Mouse (Mus musculus) neural tube, embryonic 10.5 days (tissue): ENCODE data around the gene Banp.
A peak's percentile ranks its signal among the peaks of the same experiment; 100 is the strongest.

Experiments
- DNase-seq: peaks from one replicate; pipeline ENCODE4 v3.0.0-alpha.2; 2017; ENCODE audit warnings: low spot score; ENCODE audit errors: extremely low spot score

Gene Banp

DNA sequence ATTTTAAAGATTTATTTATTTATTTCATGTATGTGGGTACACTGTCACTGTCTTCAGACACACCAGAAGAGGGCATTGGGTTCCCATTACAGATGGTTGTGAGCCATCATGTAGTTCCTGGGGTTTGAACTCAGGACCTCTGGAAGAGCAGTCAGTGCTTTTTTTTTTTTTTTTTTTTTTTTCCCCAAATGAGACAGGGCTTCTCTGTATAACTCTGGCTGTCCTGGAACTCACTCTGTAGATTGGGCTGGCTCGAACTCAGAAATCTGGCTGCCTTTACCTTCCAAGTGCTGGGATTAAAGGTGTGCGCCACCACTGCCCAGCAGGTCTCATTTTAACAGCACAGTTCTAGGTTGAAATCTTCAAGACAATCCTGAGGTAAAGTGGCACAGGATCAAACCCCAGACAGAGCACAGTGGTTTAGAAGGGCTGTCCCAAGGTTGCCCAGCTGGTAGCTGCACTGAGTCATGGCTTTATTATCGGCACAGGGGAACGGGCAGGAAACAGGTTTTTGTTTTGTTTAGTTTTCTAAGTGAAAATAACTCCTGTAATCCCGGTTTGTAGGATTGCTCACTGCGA is at the start of gene Banp:
Gene Banp (plus strand): TSS at position 529 of the 579 bp plus-strand sequence.
- no peak for DNase-seq

GRCm38 (mm10) chr8:121901498-121902236 is 47.9 kb upstream of the Banp start:
- no peak for DNase-seq

GRCm38 (mm10) chr8:121903977-121904376 is 45.6 kb upstream of the Banp start:
- DNase-seq, result no peak

GRCm38 (mm10) chr8:121904999-121905398 is 44.6 kb upstream of the Banp start:
- DNase-seq, result no peak

DNA sequence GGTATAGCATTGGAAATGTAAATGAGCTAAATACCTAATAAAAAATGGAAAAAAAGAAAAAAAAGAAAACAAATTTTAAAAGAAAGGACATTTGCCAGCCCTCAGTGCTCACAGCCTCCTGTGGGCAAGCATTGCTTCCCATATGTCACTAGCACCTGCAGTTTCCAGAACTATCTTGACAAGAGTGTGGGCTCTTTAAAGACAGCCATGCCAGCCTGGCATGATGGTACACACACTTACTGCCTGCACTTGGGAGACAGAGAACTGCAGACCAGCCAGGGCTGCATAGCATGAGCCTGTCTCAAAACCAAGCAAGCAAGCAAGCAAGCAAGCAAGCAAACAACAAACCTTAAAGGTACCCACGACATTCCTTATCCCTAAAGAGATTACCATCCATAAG is 44.1 kb upstream of the Banp start:
- no peak for DNase-seq

DNA sequence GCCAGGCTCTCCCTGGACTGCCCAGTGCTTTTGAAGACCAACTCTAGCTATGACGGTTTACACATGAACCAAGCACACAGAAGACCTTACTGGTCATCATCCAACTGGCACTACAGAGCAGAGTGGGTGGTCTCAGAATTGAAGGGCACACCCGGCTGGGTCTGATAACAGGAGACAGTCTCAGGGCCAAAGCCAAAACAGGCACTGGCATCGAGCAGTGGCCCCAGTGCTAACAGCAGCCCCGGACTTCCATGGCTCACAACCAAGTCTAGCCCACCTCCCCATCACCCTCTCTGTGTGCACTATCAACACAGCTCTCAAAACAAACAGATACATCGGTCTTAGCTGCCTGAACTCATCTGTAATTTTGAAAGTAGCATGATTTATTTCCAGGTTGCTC is 43.7 kb upstream of the Banp start:
- no peak for DNase-seq

DNA sequence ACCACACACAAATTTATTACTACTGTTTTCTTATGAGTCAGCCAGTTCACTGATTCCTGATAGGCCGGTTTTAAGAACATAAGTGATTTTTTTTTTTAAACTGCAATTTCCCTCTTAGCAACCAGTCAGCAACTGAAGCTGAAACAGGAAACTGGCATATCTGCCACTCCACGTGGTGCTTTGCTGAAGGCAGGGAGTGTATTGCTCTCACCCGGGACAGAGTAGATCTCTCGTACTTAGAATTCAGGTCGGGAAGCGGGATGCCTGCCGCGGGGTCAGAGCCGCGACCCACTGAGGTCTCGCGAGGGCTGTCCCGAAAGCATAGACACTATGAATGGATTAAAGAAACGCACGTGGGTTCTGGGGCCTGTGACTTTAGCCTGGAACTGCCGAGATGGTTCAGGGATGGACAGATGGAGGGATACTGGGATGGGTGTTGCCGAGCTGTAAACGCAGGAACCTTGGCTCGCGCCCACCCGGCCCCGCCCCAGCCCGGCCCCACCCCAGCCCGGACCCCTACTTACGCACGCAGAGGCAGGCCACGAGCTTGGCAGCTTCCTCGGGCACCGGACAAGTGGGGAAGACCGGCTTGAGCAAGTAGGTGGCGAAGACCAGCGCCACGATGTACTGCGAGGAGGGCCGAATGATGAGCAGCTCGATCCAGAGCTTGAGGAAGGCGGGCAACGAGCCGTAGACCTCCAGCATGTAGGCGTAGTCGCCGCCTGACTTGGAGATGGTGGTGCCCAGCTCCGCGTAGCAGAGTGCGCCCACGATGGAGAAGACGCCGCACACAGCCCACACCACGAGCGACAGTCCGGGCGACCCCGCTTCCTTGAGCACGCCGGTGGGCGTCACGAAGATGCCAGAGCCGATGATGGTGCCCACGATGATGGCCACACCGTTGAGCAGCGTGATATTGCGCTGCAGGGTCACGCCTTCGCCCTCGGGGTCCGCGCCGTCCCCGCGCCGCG is 42.7 kb upstream of the Banp start:
- DNase-seq, result peak; percentile 58

DNA sequence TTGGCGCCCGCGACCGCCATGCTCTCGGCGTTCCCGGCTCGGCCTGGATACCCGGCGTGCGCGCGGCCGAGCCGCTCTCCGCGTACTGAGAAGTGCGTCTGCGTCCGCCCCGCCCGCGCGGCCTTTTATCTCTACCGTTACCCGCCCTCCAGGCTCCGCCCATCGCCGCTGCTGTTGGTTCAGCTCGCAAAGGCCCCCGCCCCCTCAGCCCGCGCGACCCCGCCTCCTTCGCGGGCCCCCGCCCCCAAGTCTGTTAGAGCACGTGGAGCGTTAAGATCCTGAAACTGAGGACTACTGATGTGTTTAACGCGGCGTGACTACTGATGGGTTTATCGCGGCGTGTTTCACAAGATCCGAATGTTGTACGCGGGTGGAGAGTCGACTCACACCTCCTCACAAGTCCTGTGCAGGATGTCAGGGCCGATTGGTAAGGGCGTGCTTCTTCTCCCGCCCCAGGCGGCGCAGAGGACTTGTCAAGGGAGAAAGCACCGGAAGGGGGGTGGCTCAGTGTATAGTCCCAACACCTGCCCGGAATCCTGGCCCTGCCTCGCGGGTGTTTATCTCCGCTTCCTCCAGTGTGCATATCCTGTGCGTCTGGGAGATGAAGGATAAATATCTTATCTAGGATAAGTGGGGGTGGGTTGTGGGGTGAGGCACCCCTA is 41.8 kb upstream of the Banp start, which contains the start of gene Slc7a5:
Gene Slc7a5 (minus strand): TSS at position 108 of the 662 bp plus-strand sequence.
- DNase-seq, result peak; percentile 96

DNA sequence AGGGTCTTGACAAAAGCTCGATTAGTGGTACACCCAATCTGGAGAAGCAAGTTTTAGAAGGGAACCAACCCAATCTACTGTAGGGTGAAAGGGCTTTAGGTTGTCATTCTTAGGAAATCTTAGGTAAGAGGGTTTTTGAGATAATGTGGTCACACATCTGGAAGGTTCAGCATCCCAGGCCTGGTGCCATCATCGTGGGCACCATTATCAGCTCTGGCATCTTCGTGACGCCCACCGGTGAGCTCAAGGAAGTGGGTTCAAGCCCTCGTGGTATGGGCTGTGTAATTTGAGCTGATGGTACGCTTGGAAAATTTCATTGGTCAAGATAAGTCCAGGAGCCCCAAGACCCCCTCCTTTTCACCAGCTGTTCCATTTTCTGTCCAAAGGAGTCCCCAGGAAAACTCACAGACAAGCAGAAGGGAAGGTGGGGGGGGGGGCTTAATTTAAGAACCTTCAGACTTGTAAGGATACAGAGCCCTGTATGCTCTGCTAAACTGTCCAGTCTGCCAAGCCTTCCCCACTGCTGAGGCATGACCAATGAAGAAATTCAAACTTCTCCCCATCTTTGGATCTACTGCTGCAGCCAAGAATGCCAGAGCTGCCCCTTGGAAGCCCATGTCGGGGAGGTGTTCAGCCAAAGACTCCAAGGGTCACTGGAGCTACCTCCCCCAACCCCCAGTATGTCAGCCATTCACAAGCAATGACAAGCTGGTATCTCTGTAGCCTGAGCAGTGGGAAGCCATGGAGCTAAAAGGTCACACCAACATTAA is 41.0 kb upstream of the Banp start:
- no peak for DNase-seq

DNA sequence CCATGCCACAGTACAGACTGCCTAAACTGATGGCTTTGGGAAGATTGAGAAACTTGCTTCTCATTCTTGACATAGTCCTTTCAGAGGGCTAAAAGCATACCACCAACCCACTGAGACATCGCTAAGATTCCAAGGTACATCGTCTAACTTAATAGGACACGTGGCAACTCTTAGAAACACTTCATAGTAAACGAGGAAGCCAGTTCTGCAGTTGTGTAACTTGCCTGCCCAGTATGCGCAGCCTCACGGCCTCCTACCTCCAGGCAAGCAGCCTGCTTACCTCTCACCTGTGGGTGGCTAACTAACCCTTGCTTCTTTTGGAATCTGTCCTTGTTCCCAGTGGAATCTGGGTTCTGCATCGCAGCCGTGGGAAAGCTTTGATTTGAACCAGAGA is 40.4 kb upstream of the Banp start:
- no peak for DNase-seq

DNA sequence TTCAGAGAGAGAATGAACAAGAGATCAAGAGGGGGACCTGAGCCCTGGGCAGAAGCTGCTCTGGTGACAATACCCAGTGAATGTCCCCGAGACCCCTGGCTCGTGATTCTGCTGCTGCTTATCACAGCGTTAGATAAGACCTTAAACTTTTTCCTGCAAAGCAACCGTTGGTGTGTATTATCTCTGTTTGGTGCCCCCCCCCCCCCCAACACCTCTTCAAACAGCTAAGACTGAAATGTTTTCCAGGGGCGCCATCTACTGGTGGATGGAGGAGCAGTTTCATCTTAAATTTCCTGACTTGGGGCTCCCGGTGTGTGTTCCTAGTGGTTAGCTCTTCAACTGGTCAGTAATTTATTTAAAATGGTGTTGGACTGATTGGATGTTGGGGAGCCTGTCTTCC is 39.9 kb upstream of the Banp start:
- peak; percentile 70 for DNase-seq

- no peak for DNase-seq
These were observed 38.1 kb upstream of the Banp start for GRCm38 (mm10) chr8:121911400-121911799.

- no peak for DNase-seq
These were observed 37.6 kb upstream of the Banp start for GRCm38 (mm10) chr8:121911987-121912386.

DNA sequence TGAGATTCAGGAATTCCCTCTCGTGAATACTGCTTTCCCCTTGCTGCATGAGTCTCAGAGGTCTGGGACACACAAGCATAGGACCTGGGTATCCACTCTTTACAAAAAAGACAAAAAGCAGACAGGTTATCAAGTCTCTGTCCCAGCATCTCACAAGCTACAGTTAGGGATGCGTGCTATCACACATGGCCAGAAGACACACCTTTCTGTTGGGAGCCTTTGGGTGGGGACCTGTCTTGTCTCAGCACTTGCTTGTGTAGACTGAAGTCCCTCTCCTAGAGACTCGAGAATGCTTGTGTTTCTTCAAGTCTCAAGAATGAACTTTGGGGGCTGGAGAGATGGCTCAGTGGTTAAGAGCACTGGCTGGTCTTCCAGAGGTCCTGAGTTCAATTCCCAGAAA is 36.7 kb upstream of the Banp start:
- no peak for DNase-seq

- DNase-seq, result no peak
These were observed 36.2 kb upstream of the Banp start for GRCm38 (mm10) chr8:121913378-121913777.

- DNase-seq, result no peak
These were observed 30.4 kb upstream of the Banp start for GRCm38 (mm10) chr8:121919158-121919557.

DNA sequence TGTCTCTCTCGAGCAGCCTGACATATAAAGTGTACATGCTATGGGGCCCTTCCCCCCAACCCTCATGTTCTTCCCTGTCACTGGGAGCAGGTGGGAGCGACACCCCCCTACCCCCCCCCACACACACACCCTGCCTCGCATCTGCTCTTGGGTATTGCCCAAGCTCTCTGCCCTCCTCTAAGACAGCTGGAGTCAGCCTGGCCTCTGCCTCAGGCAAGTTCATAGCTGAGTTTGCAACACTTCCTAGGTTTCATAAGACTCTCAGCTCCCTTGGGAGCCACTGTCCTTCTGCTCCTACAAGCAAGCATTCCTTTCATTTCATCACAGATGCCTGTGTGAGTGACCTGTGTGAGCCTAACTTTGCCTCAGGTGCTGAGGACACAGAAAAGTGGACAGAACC is 29.8 kb upstream of the Banp start:
- no peak for DNase-seq

- DNase-seq, result no peak
These were observed 28.0 kb upstream of the Banp start for GRCm38 (mm10) chr8:121921582-121921981.

GRCm38 (mm10) chr8:121922101-121922500 is 27.4 kb upstream of the Banp start:
- no peak for DNase-seq

GRCm38 (mm10) chr8:121924681-121925080 is 24.9 kb upstream of the Banp start:
- DNase-seq, result no peak

DNA sequence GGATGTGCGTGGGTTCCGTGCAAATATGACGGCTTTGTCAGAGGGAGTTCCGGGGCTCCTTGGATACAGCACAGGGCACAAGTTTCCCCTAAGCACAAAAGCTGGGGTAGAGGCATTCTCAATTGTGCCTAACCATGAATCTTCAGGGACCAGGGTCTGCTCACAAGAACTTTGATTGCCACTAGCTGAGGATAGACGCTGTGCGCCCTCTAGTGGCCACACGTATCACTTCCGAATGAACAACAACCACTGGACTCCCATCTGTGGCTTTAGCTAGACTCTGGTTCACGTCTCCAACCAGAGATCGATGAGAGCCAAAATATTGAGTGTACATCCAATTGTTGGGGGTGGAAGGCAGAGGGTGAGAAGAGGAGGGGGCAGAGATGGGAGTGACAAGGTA is 23.9 kb upstream of the Banp start:
- DNase-seq, result peak; percentile 85
